Mouse (Mus musculus): ENCODE measurements at regions not wholly inside any gene's neighbourhood (a gene's known extent, or its start where the extent isn't known, plus 50 kb on each side); places are given as distances from the start of the nearest gene placed in this dataset.

- Histone ChIP-seq H3K27ac (no peak overlapping the region), H3K4me3 (no peak overlapping the region)
- TF ChIP-seq CTCF (IDR thresholded peaks at IDR 0.05), result no peak
- intact Hi-C loops (cut with DNase I), result no loop called here
- no peak for DNase-seq (ENCODE audit: extremely low spot score in 1 of 2, low spot score in 2 of 2)
These were observed 582.5 kb downstream of the Btbd3 start for GRCm38 (mm10) chr2:138838846-138839245.

DNA sequence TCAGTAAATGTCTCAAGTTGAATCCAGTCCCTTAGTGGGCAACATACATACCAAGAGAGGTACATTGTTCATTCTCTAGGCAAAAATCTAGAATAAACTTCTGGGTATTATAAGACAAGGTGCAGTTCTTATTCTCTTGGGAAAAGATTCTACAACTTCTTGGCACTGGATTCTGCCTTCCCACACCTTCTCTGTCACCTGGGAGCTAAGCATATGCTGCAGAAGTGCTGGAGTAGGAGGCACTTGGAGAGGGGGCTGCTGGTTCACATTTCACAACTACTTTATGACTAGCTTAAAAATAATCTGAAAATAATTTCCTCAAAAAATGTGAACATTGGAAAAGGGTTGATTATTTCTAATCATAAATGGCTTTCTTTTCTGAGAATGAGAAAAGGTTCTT lies 602.8 kb downstream of the Btbd3 start:
- peak; percentile 15 to 18 for DNase-seq (ENCODE audit: extremely low spot score in 1 of 2, low spot score in 2 of 2)
- TF ChIP-seq CTCF (IDR thresholded peaks at IDR 0.05), result no peak
- H3K4me3 ChIP-seq, result no peak overlapping the region
- intact Hi-C loops (cut with DNase I), result no loop called here
- H3K27ac ChIP-seq, result no peak overlapping the region

DNA sequence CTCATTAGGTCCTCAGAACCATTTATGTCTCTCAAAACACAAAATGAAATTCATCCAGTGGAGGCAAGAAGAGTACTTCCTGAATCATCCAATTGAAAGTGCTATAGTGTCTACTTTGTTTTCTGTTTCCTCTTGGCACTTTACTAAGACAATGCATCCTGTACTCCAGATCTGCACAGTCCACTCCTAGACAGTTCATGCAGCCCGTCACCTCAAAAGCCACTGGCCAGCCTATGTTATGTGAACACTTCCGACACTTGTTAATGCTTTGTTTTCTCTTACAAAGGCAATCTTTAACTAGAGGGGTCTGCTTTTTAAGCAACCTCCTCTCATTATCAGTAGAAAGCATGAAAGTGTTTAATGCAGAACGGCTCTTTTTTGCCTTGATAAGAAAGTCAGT lies 597.1 kb upstream of the Sptlc3 start:
- H3K27ac ChIP-seq, result no peak overlapping the region
- no peak overlapping the region for H3K4me3 ChIP-seq
- intact Hi-C loops (cut with DNase I), result no loop called here
- TF ChIP-seq CTCF (IDR thresholded peaks at IDR 0.05), result no peak
- DNase-seq (ENCODE audit: extremely low spot score in 1 of 2, low spot score in 2 of 2), result no peak

GRCm38 (mm10) chr2:138897101-138897500 lies 596.6 kb upstream of the Sptlc3 start:
- H3K27ac ChIP-seq, result no peak overlapping the region
- no peak for DNase-seq (ENCODE audit: extremely low spot score in 1 of 2, low spot score in 2 of 2)
- intact Hi-C loops (cut with DNase I), result no loop called here

DNA sequence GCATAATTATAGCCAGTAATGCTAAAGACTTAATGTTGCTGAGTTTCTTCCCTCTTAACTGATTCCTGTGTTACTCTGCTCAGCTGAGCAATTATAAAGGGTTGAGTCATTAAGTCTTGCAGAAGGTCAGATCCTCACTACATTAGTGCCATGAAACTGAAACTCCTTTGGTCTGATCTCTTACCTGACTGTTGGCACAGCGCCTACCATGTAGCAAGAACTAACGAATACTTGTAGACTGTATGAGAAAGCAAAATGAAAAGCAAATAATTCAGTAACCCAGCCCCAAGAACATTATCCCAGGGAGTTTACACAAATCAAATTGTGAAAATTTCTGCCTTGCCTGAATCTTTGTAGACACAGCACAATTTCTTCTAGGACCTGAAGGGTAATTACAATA lies 556.5 kb upstream of the Sptlc3 start:
- H3K4me3 ChIP-seq, result no peak overlapping the region
- DNase-seq (ENCODE audit: extremely low spot score in 1 of 2, low spot score in 2 of 2), result no peak
- intact Hi-C loops (cut with DNase I), result no loop called here
- no peak for TF ChIP-seq CTCF (IDR thresholded peaks at IDR 0.05)
- no peak overlapping the region for H3K27ac ChIP-seq

More at GRCm38 (mm10) chr2:138897101-138897500, 596.6 kb upstream of the Sptlc3 start:
- H3K4me3 ChIP-seq, result no peak overlapping the region
- TF ChIP-seq CTCF (IDR thresholded peaks at IDR 0.05), result no peak

DNA sequence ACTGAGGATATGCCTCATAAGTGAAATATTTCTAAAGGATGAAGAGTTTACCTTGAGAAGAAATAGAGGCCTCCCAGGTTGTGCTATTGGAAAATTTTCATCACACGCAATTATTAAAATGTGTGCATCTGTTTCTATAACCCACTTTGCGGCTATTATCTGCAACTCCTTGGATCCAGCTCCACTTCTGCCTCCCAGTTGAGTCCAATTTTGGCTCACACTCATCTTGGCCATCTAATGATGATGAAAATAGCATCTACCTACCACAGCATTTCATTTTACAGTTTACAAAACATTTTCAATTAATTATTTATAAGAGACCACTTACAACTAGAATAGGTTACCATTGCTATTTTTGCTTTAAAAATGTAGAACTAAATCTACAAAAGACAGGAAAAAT lies 554.3 kb upstream of the Sptlc3 start:
- no peak for TF ChIP-seq CTCF (IDR thresholded peaks at IDR 0.05)
- H3K27ac ChIP-seq, result no peak overlapping the region
- intact Hi-C loops (cut with DNase I), result no loop called here
- DNase-seq (ENCODE audit: extremely low spot score in 1 of 2, low spot score in 2 of 2), result no peak
- no peak overlapping the region for H3K4me3 ChIP-seq

DNA sequence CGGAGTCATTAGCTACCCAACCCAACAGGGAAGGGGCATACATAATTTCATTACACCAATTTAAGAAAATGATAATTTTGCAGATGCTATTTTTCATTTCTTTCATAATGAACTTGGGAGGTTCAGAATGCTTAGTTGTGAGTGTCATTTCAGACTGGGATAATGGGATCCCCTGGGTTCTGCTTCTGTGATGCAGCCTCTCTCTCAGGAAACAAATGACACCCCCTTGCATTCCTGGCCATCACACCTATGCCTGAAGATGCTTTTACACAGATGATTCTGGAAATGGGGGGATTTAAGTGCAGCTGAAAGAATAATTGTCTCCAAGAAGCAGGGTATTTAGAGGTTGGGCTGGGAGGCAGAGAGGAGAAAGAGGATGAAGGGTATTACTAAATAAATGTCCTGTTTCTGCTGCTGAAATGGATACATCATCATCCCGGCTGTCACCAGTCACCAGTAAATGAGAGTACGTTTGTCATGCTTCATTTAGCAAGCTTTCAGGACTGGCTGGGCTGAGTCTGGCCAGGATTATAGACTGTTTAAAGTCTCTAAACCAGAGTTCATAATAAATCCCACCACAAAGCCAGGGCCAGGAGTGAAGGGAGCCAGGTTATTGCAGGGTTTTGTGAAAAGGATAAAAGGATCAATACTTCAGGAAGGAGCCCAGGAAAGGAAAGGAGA lies 527.5 kb upstream of the Sptlc3 start:
- no peak overlapping the region for H3K4me3 ChIP-seq
- TF ChIP-seq CTCF (IDR thresholded peaks at IDR 0.05), result no peak
- no peak overlapping the region for H3K27ac ChIP-seq
- DNase-seq (ENCODE audit: extremely low spot score in 1 of 2, low spot score in 2 of 2), result no peak
- intact Hi-C loops (cut with DNase I), result no loop called here

DNA sequence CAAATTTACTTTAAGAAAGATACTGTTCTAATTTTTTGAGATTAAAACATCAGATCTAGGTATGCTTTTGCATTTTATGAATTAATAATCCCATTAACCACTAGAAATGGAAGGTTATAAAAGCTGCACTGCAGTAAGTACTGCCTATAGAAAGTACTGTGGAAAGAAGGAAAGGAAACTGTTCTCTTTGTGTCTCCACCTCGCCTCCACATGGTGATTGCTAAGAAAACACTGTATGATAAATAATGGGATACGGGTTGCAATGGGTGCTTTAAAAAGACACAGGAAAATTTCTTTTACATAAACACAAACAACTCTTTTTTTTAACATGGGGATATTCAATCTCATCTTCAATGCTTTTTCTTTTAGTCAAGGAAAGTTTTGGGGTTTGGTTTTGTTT lies 519.2 kb upstream of the Sptlc3 start:
- Histone ChIP-seq H3K4me3 (no peak overlapping the region), H3K27ac (no peak overlapping the region)
- TF ChIP-seq CTCF (IDR thresholded peaks at IDR 0.05), result no peak; the same call in 1 of the 2 replicates
- intact Hi-C loops (cut with DNase I), result no loop called here
- no peak for DNase-seq (ENCODE audit: extremely low spot score in 1 of 2, low spot score in 2 of 2)

DNA sequence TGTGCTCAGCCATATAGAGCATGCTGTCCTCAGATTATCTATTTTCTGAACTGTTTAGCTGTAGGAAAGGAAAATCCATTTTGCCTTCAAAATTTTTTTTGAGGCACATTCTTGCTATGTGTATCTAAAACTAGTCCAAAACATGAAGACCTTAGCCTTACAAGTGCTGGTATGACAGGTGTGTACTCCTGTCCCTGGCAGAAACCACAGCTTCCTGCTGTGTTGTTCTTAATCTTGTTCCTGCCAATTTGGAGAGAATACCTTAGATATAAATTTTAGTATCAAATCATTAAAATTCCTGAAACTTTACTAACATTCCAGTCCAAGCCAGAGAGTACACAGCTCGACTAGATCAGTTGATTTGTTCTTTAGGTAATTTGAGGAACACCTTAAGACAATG lies 503.7 kb upstream of the Sptlc3 start:
- DNase-seq (ENCODE audit: extremely low spot score in 1 of 2, low spot score in 2 of 2), result no peak
- H3K4me3 ChIP-seq, result no peak overlapping the region
- H3K27ac ChIP-seq, result no peak overlapping the region
- no peak for TF ChIP-seq CTCF (IDR thresholded peaks at IDR 0.05)
- intact Hi-C loops (cut with DNase I), result no loop called here

DNA sequence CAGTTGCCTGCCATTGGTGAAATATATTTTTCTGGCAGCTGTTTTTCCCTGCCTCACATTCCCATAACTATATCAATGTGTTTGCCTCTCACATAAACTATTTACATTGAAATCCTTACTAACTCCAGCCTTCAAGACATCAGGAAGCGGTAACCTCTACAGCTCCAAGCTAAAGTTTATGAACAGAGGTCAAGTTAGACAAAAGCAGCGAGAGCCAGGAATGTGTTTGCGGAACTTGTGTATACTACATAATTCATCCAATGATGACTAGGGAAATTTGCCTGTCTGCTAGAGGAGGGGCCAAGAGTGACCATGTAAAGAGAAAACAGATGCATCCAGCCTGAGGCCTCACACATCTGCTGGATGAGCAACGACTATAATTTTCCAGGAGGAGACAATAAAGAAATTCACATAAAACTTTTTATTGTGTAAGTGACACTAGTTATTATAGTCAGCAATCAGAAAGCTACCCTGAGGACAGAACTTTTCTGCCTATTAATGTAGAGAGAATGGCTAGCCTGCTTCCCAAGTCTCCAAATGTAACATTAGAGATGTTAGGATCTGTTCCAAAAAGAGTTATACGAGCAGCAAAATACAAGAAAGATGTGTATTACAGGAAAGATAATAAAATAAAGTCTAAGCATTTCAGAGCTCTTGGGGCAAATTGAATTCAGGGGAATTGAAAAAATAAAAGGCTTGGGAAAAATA lies 461.5 kb upstream of the Sptlc3 start:
- H3K27ac ChIP-seq, result no peak overlapping the region
- intact Hi-C loops (cut with DNase I), result no loop called here
- TF ChIP-seq CTCF (IDR thresholded peaks at IDR 0.05), result no peak
- DNase-seq (ENCODE audit: extremely low spot score in 1 of 2, low spot score in 2 of 2), result no peak
- no peak overlapping the region for H3K4me3 ChIP-seq

GRCm38 (mm10) chr2:139034800-139035199 lies 458.9 kb upstream of the Sptlc3 start:
- H3K4me3 ChIP-seq, result no peak overlapping the region
- intact Hi-C loops (cut with DNase I), result no loop called here
- no peak for TF ChIP-seq CTCF (IDR thresholded peaks at IDR 0.05)

DNA sequence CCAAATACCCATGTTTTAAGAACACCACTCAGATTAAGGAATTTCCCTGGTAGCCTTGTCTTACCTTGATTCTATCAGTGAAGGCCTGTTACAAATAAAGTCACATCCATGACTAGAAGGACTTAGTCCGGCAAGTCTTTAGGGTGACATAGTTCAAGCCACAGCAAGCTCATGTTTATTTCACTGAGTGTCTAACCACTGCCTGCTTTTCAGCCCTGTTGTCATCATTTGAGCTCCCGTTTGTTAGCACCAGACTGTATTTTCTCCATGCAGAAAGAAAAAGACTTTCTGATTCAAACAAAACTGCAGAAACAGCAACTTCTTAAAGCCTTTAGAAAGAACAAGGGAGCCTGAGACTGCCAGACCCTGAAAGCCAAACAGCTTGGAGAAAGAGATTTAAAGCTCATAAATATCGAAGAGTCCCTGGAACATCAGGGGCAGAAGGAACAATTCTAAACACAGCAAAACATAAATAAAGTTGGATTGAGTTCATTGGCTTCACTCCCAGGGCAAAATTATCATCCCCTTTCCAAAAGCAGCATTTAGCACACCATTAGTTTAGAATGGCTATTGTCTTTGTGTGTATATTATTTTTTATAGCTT lies 451.9 kb upstream of the Sptlc3 start:
- DNase-seq (ENCODE audit: extremely low spot score in 1 of 2, low spot score in 2 of 2), result no peak
- Histone ChIP-seq H3K4me3 (no peak overlapping the region), H3K27ac (no peak overlapping the region)
- no peak for TF ChIP-seq CTCF (IDR thresholded peaks at IDR 0.05)
- intact Hi-C loops (cut with DNase I), result no loop called here

More at GRCm38 (mm10) chr2:139034800-139035199, 458.9 kb upstream of the Sptlc3 start:
- DNase-seq (ENCODE audit: extremely low spot score in 1 of 2, low spot score in 2 of 2), result no peak
- H3K27ac ChIP-seq, result no peak overlapping the region

Measured in left cerebral cortex, adult 2 months (tissue).